Mouse (Mus musculus): ENCODE data around the gene Trip4.
A peak's percentile ranks its signal among the peaks of the same experiment; 100 is the strongest.
"Not testable (repeated sequence)": the region's sequence is repeated elsewhere in the genome, so short reads cannot be mapped to it uniquely, and the experiment has no call there.

Gene Trip4

GRCm38 (mm10) chr9:65793506-65793905 is 115.1 kb downstream of the Trip4 start:
- DNase-seq (ENCODE audit: low spot score): no peak

- DNase-seq (ENCODE audit: low spot score): no peak
Observed at GRCm38 (mm10) chr9:65793086-65793485, 115.5 kb downstream of the Trip4 start.

GRCm38 (mm10) chr9:65791846-65792245 is 116.7 kb downstream of the Trip4 start:
- no peak for DNase-seq (ENCODE audit: low spot score)

- DNase-seq (ENCODE audit: low spot score): no peak
Observed at GRCm38 (mm10) chr9:65791106-65791505, 117.5 kb downstream of the Trip4 start.

GRCm38 (mm10) chr9:65789788-65790187 is 118.8 kb downstream of the Trip4 start:
- no peak for DNase-seq (ENCODE audit: low spot score)

GRCm38 (mm10) chr9:65788556-65788955 is 120.0 kb downstream of the Trip4 start:
- no peak for DNase-seq (ENCODE audit: low spot score)

- DNase-seq (ENCODE audit: low spot score): no peak
Observed at GRCm38 (mm10) chr9:65787829-65788344, 120.7 kb downstream of the Trip4 start.

GRCm38 (mm10) chr9:65786885-65787787 is 121.5 kb downstream of the Trip4 start:
- peak; percentile 22 for DNase-seq (ENCODE audit: low spot score)

GRCm38 (mm10) chr9:65785772-65786368 is 122.7 kb downstream of the Trip4 start:
- DNase-seq (ENCODE audit: low spot score): no peak

- DNase-seq (ENCODE audit: low spot score): not testable (repeated sequence)
Observed at GRCm38 (mm10) chr9:65779619-65780018, 129.0 kb downstream of the Trip4 start.

Measured in ovary, postnatal 14 days (tissue).